Mouse (Mus musculus): ENCODE results near the gene St5.

St5 gene

GRCm38 (mm10) chr7:109492616-109493318 lies 210.6 kb downstream of the St5 start:
- DNase-seq (ENCODE audit: low spot score in 2 of 2) = no peak

GRCm38 (mm10) chr7:109484221-109484620 lies 219.2 kb downstream of the St5 start:
- DNase-seq (ENCODE audit: low spot score in 2 of 2) = no peak

GRCm38 (mm10) chr7:109480765-109481197 lies 222.6 kb downstream of the St5 start:
- DNase-seq (ENCODE audit: low spot score in 2 of 2) = no peak

- no peak for DNase-seq (ENCODE audit: low spot score in 2 of 2)
These were observed 225.5 kb downstream of the St5 start for GRCm38 (mm10) chr7:109477926-109478325.

Measured in urinary bladder, adult 18-20 months (tissue).